Mouse (Mus musculus): ENCODE data around the gene Slc22a4.
"Not testable (repeated sequence)": the region's sequence is repeated elsewhere in the genome, so short reads cannot be mapped to it uniquely, and the experiment has no call there.

Slc22a4 gene

GRCm38 (mm10) chr11:54057428-54057827 lies 29.5 kb upstream of the Slc22a4 start:
- no peak for DNase-seq (ENCODE audit: low spot score)

DNA sequence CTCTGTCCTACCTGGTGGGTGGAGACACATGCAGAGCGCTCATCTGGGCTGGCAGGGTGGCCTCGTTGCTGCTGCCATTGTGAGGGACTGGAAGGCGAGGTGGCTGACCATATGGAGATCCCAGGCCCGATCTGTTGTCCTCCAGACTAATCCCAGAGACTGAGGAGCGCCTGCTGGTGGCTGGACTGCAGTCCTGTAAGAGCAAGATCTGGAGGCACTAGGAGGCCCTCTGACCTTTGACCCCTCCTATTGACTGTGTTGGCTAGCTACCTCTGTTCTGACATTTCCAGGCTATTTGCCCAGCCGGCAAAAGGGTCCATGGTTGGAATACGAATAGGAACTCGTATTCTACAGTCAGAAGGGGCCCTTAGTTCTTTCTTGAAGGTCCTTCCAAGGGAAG lies 28.2 kb upstream of the Slc22a4 start:
- DNase-seq (ENCODE audit: low spot score), result no peak

DNA sequence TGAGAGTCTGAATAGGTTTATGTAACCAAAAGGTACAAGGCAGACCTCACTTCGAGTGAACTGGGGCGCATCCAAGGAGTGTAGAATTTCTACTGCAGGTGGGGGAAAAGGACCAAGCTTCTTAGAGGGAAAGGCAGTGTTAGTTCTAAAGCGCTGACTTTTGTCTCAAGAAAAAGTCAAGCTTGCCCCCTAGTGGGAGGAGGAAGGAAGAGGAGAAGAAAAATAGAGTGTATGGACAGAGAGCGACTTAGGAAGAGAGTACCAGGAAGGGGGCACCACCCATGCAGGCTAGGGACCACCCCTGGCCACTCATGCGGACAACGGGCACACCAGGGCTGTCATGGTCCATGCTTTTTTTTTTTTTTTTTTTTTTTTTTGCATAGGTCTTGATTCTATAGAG lies 26.4 kb upstream of the Slc22a4 start:
- no peak for DNase-seq (ENCODE audit: low spot score)

- no peak for DNase-seq (ENCODE audit: low spot score)
Measured at GRCm38 (mm10) chr11:54053090-54053489, 25.2 kb upstream of the Slc22a4 start.

GRCm38 (mm10) chr11:54052128-54052527 lies 24.2 kb upstream of the Slc22a4 start:
- DNase-seq (ENCODE audit: low spot score), result no peak

GRCm38 (mm10) chr11:54051161-54051560 lies 23.3 kb upstream of the Slc22a4 start:
- DNase-seq (ENCODE audit: low spot score), result no peak

DNA sequence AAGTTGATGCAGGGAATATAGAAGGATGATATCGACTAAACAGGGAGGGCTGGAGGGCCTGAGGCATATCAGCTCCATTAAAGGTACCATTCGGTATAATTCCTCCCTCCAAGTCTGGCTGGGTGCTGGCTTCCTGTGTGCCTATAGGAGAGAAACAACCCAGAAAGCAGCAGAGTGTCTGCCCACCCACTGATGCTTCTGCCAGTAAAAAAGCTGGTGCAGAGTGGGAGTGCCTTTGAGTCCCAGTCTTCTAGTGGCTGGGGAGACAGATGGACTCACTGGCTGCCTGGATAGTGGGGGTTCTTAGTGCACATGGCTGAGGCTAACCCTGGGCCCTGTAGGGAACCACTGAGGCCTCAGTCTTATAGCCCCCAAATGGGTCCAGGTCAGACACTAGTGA lies 22.3 kb upstream of the Slc22a4 start:
- no peak for DNase-seq (ENCODE audit: low spot score)

- no peak for DNase-seq (ENCODE audit: low spot score)
Measured at GRCm38 (mm10) chr11:54040676-54041075, 12.8 kb upstream of the Slc22a4 start.

GRCm38 (mm10) chr11:54032872-54033271 lies 5.0 kb upstream of the Slc22a4 start:
- DNase-seq (ENCODE audit: low spot score), result not testable (repeated sequence)

- DNase-seq (ENCODE audit: low spot score), result no peak
Measured at GRCm38 (mm10) chr11:54028997-54029396, 1.1 kb upstream of the Slc22a4 start.

- DNase-seq (ENCODE audit: low spot score), result no peak
Measured at GRCm38 (mm10) chr11:54027131-54028043, 503 bp downstream of the Slc22a4 start.

GRCm38 (mm10) chr11:54026491-54027041 lies 1.3 kb downstream of the Slc22a4 start:
- no peak for DNase-seq (ENCODE audit: low spot score)

GRCm38 (mm10) chr11:54021396-54022093 lies 6.3 kb downstream of the Slc22a4 start:
- DNase-seq (ENCODE audit: low spot score), result no peak

GRCm38 (mm10) chr11:54018893-54019732 lies 8.8 kb downstream of the Slc22a4 start:
- DNase-seq (ENCODE audit: low spot score), result no peak

DNA sequence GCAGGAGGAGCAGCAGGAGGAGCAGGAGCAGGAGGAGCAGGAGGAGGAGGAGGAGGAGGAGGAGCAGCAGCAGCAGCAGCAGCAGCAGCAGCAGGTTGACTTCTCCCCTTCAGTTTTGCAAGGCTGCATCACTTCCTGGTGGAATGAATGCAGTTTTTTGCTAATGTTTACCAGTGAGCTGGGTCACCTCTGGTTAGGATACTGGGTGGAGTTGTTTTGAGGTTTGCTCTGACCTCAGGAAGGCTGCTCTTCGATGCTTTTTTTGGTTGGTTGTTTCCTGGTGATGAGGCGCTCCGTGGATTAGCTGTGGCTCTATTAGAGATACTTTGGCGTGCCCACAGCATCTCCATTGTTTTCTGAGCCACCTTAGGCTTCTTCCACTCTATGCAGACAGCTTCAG lies 10.3 kb downstream of the Slc22a4 start:
- DNase-seq (ENCODE audit: low spot score), result no peak

DNA sequence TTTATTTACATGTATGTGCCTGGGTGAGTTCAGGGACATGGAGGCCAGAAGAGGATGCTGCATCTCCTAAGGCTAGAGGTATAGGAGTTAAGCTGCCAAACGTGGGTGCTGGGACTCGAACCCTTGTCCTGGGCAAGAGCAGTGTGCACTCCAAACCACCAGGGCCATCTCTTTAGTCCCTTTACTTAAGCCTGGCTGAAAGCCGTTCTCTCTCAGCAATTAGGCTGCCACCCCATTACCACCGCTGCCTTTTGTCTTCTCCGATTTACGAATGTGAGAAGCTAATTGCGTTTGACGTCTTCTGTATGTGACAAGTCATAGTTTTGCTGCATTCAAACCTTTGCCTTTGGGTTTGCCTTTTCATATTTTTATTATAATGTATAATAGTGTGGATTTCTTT lies 11.8 kb downstream of the Slc22a4 start:
- no peak for DNase-seq (ENCODE audit: low spot score)

GRCm38 (mm10) chr11:54012961-54013360 lies 14.9 kb downstream of the Slc22a4 start:
- no peak for DNase-seq (ENCODE audit: low spot score)

- no peak for DNase-seq (ENCODE audit: low spot score)
Measured at GRCm38 (mm10) chr11:54011255-54011654, 16.6 kb downstream of the Slc22a4 start.

- no peak for DNase-seq (ENCODE audit: low spot score)
Measured at GRCm38 (mm10) chr11:54008416-54008920, 19.4 kb downstream of the Slc22a4 start.

GRCm38 (mm10) chr11:54007717-54008116 lies 20.2 kb downstream of the Slc22a4 start:
- DNase-seq (ENCODE audit: low spot score), result no peak

- DNase-seq (ENCODE audit: low spot score), result no peak
Measured at GRCm38 (mm10) chr11:54006901-54007300, 21.0 kb downstream of the Slc22a4 start.

- not testable (repeated sequence) for DNase-seq (ENCODE audit: low spot score)
Measured at GRCm38 (mm10) chr11:54006362-54006761, 21.5 kb downstream of the Slc22a4 start.

Measured in testis, postnatal 14 days (tissue).